Mouse (Mus musculus): ENCODE measurements around the gene H2afb1.
"Not testable (repeated sequence)": the region's sequence is repeated elsewhere in the genome, so short reads cannot be mapped to it uniquely, and the experiment has no call there.

The H2afb1 gene

GRCm38 (mm10) chrX:117014457-117014856, at the start of gene H2afb1:
H2afb1 (plus strand) TSS chrX:117014757.
- ATAC-seq (ENCODE audit: insufficient number of reproducible peaks, low FRiP score, low TSS enrichment) = not testable (repeated sequence)

- ATAC-seq (ENCODE audit: insufficient number of reproducible peaks, low FRiP score, low TSS enrichment) = no peak
Measured at GRCm38 (mm10) chrX:117036085-117036484, 21.5 kb downstream of the H2afb1 start.

Data from cerebellum, adult (tissue).